Mouse (Mus musculus): ENCODE measurements at regions not wholly inside any gene's neighbourhood (a gene's known extent, or its start where the extent isn't known, plus 50 kb on each side); places are given as distances from the start of the nearest gene placed in this dataset.

- no peak for TF ChIP-seq CTCF (IDR thresholded peaks at IDR 0.05)
- peak; percentile 78 for TF ChIP-seq EP300 (IDR thresholded peaks at IDR 0.05)
Observed at GRCm38 (mm10) chr12:70731498-70731897, 93.8 kb upstream of the Frmd6 start.
